Mouse (Mus musculus) heart, embryonic 13.5 days (tissue): Measurements from ENCODE around the gene 4930432K21Rik. TPM values are rescaled to one million over a fixed set of nuclear protein-coding genes. Genes with fewer than 3 reads are reported as not detected.

ENCODE experiments used
- ATAC-seq: fragments of 200-750 bp; cut with Nextera tagmentation; 2 replicates; pipeline ENCODE4 v1.8.0; 2017; ENCODE audit warnings: moderate TSS enrichment; ENCODE audit not compliant: insufficient number of reproducible peaks, low FRiP score, low TSS enrichment; ENCODE audit errors: extremely low read depth
- H3K27ac ChIP-seq: fragments of 300-500 bp; sonication (generic); replicated peaks from 2 replicates; pipeline ENCODE4 v1.5.1; 2015; ENCODE audit warnings: moderate library complexity, mild to moderate bottlenecking, inconsistent platforms
- H3K27me3 ChIP-seq: fragments of 300-500 bp; sonication (generic); replicated peaks from 2 replicates; pipeline ENCODE4 v1.6.1; 2015; ENCODE audit warnings: mild to moderate bottlenecking, inconsistent platforms
- H3K36me3 ChIP-seq: fragments of 300-500 bp; sonication (generic); 2 replicates; pipeline ENCODE4 v1.6.1; 2015; ENCODE audit warnings: mild to moderate bottlenecking, inconsistent platforms
- H3K4me1 ChIP-seq: fragments of 300-500 bp; sonication (generic); 2 replicates; pipeline ENCODE4 v1.6.1; 2015; ENCODE audit warnings: inconsistent platforms
- H3K4me2 ChIP-seq: fragments of 300-500 bp; sonication (generic); 2 replicates; pipeline ENCODE4 v1.6.1; 2015; ENCODE audit warnings: inconsistent platforms, mild to moderate bottlenecking, moderate library complexity
- H3K4me3 ChIP-seq: fragments of 300-500 bp; sonication (generic); 2 replicates; pipeline ENCODE4 v1.5.1; 2015; ENCODE audit warnings: moderate library complexity, mild to moderate bottlenecking, inconsistent platforms
- H3K9ac ChIP-seq: fragments of 300-500 bp; sonication (generic); 2 replicates; pipeline ENCODE4 v1.6.1; 2015; ENCODE audit warnings: inconsistent platforms, mild to moderate bottlenecking, moderate library complexity
- H3K9me3 ChIP-seq: fragments of 300-500 bp; sonication (generic); 2 replicates; pipeline ENCODE4 v1.6.1; 2016; ENCODE audit warnings: inconsistent platforms
- WGBS: fragments of 180-500 bp; shearing (Covaris S2); methylation state at CpG from one replicate; pipeline ENCODE4 v1.1.7; 2015; ENCODE audit warnings: mixed read lengths; 5-methylcytosine and 5-hydroxymethylcytosine counted together
- polyA plus RNA-seq: library from polyadenylated mRNA; unstranded; fragments of >200 nt; fragmentation: Nextera tagmentation; extraction: Ambion mirVana; gene quantifications from 2 replicates; pipeline ENCODE4 v1.2.1, GENCODE M21; 2015

Gene 4930432K21Rik
- 0.82 and 0.88 TPM in 2 replicates for polyA plus RNA-seq

DNA sequence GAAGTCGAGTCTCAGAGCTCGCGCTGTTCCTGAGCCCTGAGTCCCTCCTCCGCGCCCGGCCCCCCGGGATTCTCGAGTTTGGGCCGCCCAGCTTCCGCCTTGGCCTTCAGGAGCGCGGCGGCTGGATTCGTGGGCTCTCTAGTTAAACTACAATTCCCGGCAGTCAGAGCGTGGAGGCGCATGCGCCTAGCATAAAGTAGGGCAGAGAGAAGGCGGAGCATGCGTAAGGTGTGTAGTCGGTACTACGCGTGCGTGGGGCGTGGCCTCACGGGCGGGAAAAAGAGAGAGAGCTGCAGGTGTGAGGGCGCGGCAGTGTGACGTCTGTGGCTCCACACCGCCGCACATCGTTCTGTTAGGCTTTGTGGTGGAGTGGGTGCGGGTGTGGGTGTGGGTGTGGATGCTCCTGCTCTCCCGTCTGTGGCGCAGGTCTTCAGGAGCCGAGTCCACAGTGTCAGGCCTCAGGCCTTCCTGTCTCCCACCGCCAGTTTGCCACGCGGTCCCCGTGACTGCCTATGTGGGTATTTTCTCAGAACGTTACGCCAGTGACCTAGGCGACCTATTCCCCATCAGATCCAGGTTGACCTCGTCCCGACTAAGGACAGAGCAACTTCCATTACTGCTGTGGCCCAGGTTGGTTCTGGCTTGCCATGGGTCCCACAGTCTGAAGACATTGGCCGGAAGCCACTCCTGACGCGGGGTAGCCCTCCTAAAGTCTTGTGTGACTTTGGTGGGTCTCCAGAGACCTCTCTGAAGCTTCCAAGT lies at the start of gene 4930432K21Rik, which contains the start of gene Cc2d1a:
TSS of gene 4930432K21Rik (plus strand) at position 257 of the 762 bp plus-strand sequence.
TSS of gene Cc2d1a (minus strand) at position 168 of the 762 bp plus-strand sequence.
- peak within 1 kb of the TSS; percentile 97 for H3K4me2 ChIP-seq
- no peaks in the 10 kb centered on the region for H3K27me3 ChIP-seq
- H3K4me3 ChIP-seq = peak within 1 kb of the TSS; percentile 82
- peaks cover 15% of the 10 kb centered on the region for H3K36me3 ChIP-seq
- peak; percentile 88 for ATAC-seq
- H3K27ac ChIP-seq = 0 out of 2 replicates have a peak within 1 kb of the TSS, but pooled peaks have one; percentile 20
- H3K4me1 ChIP-seq = peaks cover 27% of the 10 kb centered on the region
- H3K9ac ChIP-seq = peak within 1 kb of the TSS; percentile 97
- H3K9me3 ChIP-seq = no peaks in the 10 kb centered on the region
- WGBS = 16% methylated on average over 49 of the region's 49 CpGs

DNA sequence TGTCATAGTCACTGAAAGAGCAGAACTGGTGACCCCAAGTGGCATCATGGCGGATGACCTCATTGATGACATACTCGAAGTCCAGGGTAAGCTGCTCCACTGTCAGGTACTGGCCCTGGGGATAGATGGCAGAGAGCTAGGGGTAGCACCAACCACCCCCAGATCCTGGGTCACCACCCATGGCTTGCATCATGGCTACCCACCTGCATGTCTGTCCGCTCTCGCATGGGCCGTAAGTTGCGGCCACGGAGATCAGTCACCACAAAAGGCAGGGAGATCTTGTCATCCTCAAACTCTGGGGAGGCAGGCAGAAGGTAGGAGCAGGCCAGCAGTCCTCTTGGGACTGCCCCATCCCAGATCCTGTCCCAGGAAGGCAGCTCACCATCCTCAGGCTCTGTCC lies 49.4 kb upstream of the 4930432K21Rik start:
- no peak for ATAC-seq
- WGBS = 89% methylated on average over 7 of the region's 7 CpGs

GRCm38 (mm10) chr8:84101476-84102270 lies 46.2 kb upstream of the 4930432K21Rik start:
- H3K36me3 ChIP-seq = peaks cover 62% of the 10 kb centered on the region
- no peak for ATAC-seq
- whole genome bisulfite sequencing = 89% methylated on average over 25 of the region's 25 CpGs

More for the DNA sequence above, 49.4 kb upstream of the 4930432K21Rik start:
- peaks cover 93% of the 10 kb centered on the region for H3K36me3 ChIP-seq
- H3K9me3 ChIP-seq = no peaks in the 10 kb centered on the region
- H3K27ac ChIP-seq = no peak overlapping the region
- H3K9ac ChIP-seq = no peak overlapping the region
- no peak overlapping the region for H3K4me2 ChIP-seq
- H3K4me1 ChIP-seq = peaks cover 14% of the 10 kb centered on the region
- H3K27me3 ChIP-seq = no peaks in the 10 kb centered on the region
- no peak overlapping the region for H3K4me3 ChIP-seq

GRCm38 (mm10) chr8:84103601-84104000 lies 44.2 kb upstream of the 4930432K21Rik start:
- Histone ChIP-seq H3K4me3 (peak overlapping the region; percentile 63), H3K27ac (peak overlapping the region; percentile 81; the same call in 1 of the 2 replicates), H3K9ac (peak overlapping the region; percentile 83), H3K9me3 (peaks cover 4% of the 10 kb centered on the region; the same call in 1 of the 2 replicates), H3K27me3 (no peaks in the 10 kb centered on the region), H3K36me3 (peaks cover 42% of the 10 kb centered on the region), H3K4me2 (peak overlapping the region; percentile 87), H3K4me1 (peaks cover 28% of the 10 kb centered on the region)
- no peak for ATAC-seq
- 48% methylated on average over 3 of the region's 3 CpGs for WGBS

More at GRCm38 (mm10) chr8:84101476-84102270, 46.2 kb upstream of the 4930432K21Rik start:
- H3K4me2 ChIP-seq = no peak overlapping the region
- H3K4me3 ChIP-seq = no peak overlapping the region
- no peak overlapping the region for H3K9ac ChIP-seq
- no peaks in the 10 kb centered on the region for H3K9me3 ChIP-seq
- H3K27ac ChIP-seq = no peak overlapping the region
- peaks cover 28% of the 10 kb centered on the region for H3K4me1 ChIP-seq
- H3K27me3 ChIP-seq = no peaks in the 10 kb centered on the region

GRCm38 (mm10) chr8:84104221-84104620 lies 43.6 kb upstream of the 4930432K21Rik start:
- Histone ChIP-seq H3K4me3 (peak overlapping the region; percentile 63), H3K27ac (peak overlapping the region; percentile 81), H3K36me3 (peaks cover 36% of the 10 kb centered on the region), H3K9ac (peak overlapping the region; percentile 83), H3K4me1 (peaks cover 28% of the 10 kb centered on the region), H3K27me3 (no peaks in the 10 kb centered on the region), H3K4me2 (peak overlapping the region; percentile 87), H3K9me3 (peaks cover 4% of the 10 kb centered on the region; the same call in 1 of the 2 replicates)
- peak; percentile 72 for ATAC-seq
- WGBS = 1% methylated on average over 24 of the region's 29 CpGs

DNA sequence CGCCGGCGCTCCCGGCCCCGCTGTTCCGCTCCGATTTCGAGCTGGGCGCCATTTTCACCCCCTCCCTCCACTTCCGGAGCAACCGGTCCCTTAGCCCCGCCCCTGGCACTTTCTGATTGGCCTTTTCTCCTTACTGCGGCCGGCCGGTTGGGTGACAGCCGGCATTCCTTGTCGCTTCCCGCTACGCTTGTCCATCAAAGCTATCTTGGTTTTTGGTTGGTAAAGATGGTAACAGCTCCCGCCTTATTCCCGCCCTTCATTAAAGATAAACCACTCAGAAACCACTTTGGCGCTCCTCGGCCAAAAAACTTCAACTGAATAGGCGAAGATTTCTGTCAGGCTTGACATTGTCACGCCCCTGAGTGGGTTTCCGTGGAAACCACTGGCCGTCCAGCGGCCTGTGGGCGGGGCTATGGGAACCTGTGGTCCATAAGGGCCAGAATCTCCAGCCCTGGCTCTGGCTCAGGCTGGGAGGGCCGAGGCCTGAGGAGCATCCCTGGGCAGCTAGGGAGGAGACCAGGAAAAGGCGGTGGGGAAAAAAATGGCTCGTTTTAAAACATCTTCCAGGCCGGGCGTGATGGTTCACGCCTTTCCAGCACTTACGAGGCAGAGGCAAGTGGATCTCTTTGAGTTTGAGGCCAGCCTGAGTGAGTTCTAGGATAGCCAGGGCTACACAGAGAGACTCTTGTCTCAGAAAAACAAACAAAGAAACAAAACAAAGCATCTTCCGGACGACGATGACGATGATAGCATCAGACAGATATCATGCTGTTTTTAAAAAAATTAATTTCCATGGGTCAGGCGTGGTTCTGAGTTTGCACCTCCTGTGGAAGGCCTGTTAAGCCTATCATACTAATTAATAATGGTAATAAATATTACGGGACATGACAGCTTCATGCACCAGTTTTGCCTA lies 42.9 kb upstream of the 4930432K21Rik start, which contains the start of gene Dcaf15:
TSS of gene Dcaf15 (minus strand) at position 72 of the 913 bp plus-strand sequence.
- Histone ChIP-seq H3K9ac (peak within 1 kb of the TSS; percentile 83), H3K4me1 (peaks cover 28% of the 10 kb centered on the region), H3K27me3 (no peaks in the 10 kb centered on the region), H3K4me2 (peak within 1 kb of the TSS; percentile 87), H3K36me3 (peaks cover 29% of the 10 kb centered on the region), H3K27ac (peak within 1 kb of the TSS; percentile 81), H3K9me3 (peaks cover 4% of the 10 kb centered on the region; the same call in 1 of the 2 replicates), H3K4me3 (peak within 1 kb of the TSS; percentile 63)
- peak; percentile 89 for ATAC-seq
- 8% methylated on average over 42 of the region's 42 CpGs for WGBS

GRCm38 (mm10) chr8:84105676-84106075 lies 42.1 kb upstream of the 4930432K21Rik start:
- Histone ChIP-seq H3K27me3 (no peaks in the 10 kb centered on the region), H3K9me3 (peaks cover 4% of the 10 kb centered on the region; the same call in 1 of the 2 replicates), H3K36me3 (peaks cover 21% of the 10 kb centered on the region), H3K27ac (no peak overlapping the region), H3K4me3 (no peak overlapping the region), H3K4me2 (no peak overlapping the region), H3K4me1 (peaks cover 28% of the 10 kb centered on the region), H3K9ac (no peak overlapping the region)
- no peak for ATAC-seq
- WGBS = 74% methylated on average over 2 of the region's 2 CpGs

- Histone ChIP-seq H3K9me3 (peaks cover 4% of the 10 kb centered on the region; the same call in 1 of the 2 replicates), H3K27me3 (no peaks in the 10 kb centered on the region), H3K4me2 (no peak overlapping the region), H3K4me1 (peaks cover 28% of the 10 kb centered on the region), H3K36me3 (peaks cover 14% of the 10 kb centered on the region), H3K4me3 (no peak overlapping the region), H3K27ac (no peak overlapping the region), H3K9ac (no peak overlapping the region)
- 91% methylated on average over 4 of the region's 6 CpGs for WGBS
- ATAC-seq = no peak
These were observed 41.4 kb upstream of the 4930432K21Rik start for GRCm38 (mm10) chr8:84106216-84107040.

DNA sequence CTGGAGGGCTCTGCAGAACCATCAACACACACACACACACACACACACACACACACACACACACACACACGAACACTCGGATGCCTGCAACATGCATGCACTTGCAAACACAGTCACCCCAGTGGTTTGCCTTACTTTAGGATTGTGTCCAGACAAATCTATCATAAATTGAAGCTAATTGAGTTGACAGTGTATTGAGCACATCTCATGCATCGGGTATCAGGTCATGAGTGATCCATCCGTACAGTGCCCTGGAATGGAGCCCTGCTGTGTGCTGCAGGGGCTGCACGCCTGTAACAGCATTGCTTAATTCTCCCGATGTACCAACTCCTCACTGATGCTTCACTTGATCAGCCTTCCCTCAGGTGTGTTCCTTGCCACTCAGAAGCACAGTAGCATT lies 32.2 kb upstream of the 4930432K21Rik start:
- Histone ChIP-seq H3K9me3 (no peaks in the 10 kb centered on the region), H3K4me2 (no peak overlapping the region), H3K4me1 (no peaks in the 10 kb centered on the region), H3K27me3 (no peaks in the 10 kb centered on the region; the same call in 1 of the 2 replicates), H3K4me3 (no peak overlapping the region), H3K36me3 (no peaks in the 10 kb centered on the region), H3K9ac (no peak overlapping the region), H3K27ac (no peak overlapping the region)
- no peak for ATAC-seq
- WGBS = 83% methylated on average over 6 of the region's 6 CpGs

DNA sequence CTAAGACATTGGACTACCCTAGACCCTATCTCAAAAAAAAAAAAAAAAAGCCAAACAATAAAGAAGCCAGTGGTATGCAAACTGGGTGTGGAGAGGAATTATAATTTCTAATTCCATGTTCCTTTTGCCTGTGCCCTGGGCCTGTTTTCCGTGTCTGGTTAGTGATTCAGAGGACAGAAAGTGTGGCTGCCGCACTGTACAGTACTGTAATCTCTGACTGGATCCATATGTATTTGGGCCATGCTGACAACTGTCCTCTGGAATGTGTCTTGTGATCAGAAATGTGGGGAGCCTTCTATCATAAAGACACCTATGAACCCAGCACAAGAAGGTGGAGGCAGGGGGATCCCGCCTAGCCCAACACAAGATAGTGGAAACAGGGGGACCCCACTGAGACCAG lies 25.7 kb upstream of the 4930432K21Rik start:
- H3K4me1 ChIP-seq = no peaks in the 10 kb centered on the region
- H3K4me3 ChIP-seq = no peak overlapping the region
- H3K9ac ChIP-seq = no peak overlapping the region
- H3K27me3 ChIP-seq = peaks cover 3% of the 10 kb centered on the region; the same call in 1 of the 2 replicates
- no peak overlapping the region for H3K27ac ChIP-seq
- H3K9me3 ChIP-seq = no peaks in the 10 kb centered on the region
- H3K36me3 ChIP-seq = no peaks in the 10 kb centered on the region
- no peak for ATAC-seq
- WGBS = 81% methylated on average over 3 of the region's 3 CpGs
- no peak overlapping the region for H3K4me2 ChIP-seq
